Mouse (Mus musculus) urinary bladder, postnatal 4 days (tissue): ENCODE data around the gene Socs7.

Experiments
- DNase-seq, 2 experiments: peaks; one replicate each; pipeline ENCODE4 v3.0.0; 2021 to 2022; ENCODE audit warnings: low spot score in 2 of 2

The Socs7 gene

GRCm38 (mm10) chr11:97416637-97417035, 54.3 kb downstream of the Socs7 start:
- no peak for DNase-seq

GRCm38 (mm10) chr11:97418834-97419539, 56.6 kb downstream of the Socs7 start:
- no peak for DNase-seq

- DNase-seq = no peak
Measured at GRCm38 (mm10) chr11:97419540-97419900, 57.2 kb downstream of the Socs7 start.

- DNase-seq = no peak
Measured at GRCm38 (mm10) chr11:97422507-97422906, 60.2 kb downstream of the Socs7 start.

GRCm38 (mm10) chr11:97424092-97424692, 61.8 kb downstream of the Socs7 start:
- DNase-seq = no peak

- DNase-seq = no peak
Measured at GRCm38 (mm10) chr11:97424802-97425201, 62.5 kb downstream of the Socs7 start.

- peak; percentile 55 to 70 for DNase-seq
Measured at GRCm38 (mm10) chr11:97427794-97428725, 65.7 kb downstream of the Socs7 start.

GRCm38 (mm10) chr11:97428726-97429077, 66.4 kb downstream of the Socs7 start:
- no peak for DNase-seq

GRCm38 (mm10) chr11:97429615-97430014, 67.3 kb downstream of the Socs7 start:
- DNase-seq = no peak

GRCm38 (mm10) chr11:97432015-97432414, 69.7 kb downstream of the Socs7 start:
- DNase-seq = peak in 1 of 2 experiments; percentile 73

- DNase-seq = no peak
Measured at GRCm38 (mm10) chr11:97432983-97433539, 70.7 kb downstream of the Socs7 start.

GRCm38 (mm10) chr11:97434121-97434520, 71.8 kb downstream of the Socs7 start:
- no peak for DNase-seq

GRCm38 (mm10) chr11:97434704-97435454, 72.5 kb downstream of the Socs7 start:
- peak; percentile 82 for DNase-seq

- peak; percentile 66 to 76 for DNase-seq
Measured at GRCm38 (mm10) chr11:97435808-97436491, 73.6 kb downstream of the Socs7 start.

- DNase-seq = peak; percentile 80 to 85
Measured at GRCm38 (mm10) chr11:97437745-97438144, 75.4 kb downstream of the Socs7 start.

GRCm38 (mm10) chr11:97438868-97439267, 76.5 kb downstream of the Socs7 start:
- no peak for DNase-seq

- DNase-seq = peak; percentile 84 to 85
Measured at GRCm38 (mm10) chr11:97439935-97440334, 77.6 kb downstream of the Socs7 start.

- peak in 1 of 2 experiments; percentile 40 for DNase-seq
Measured at GRCm38 (mm10) chr11:97440441-97440881, 78.1 kb downstream of the Socs7 start.

GRCm38 (mm10) chr11:97441036-97441657, 78.8 kb downstream of the Socs7 start:
- no peak for DNase-seq

GRCm38 (mm10) chr11:97441658-97442125, 79.3 kb downstream of the Socs7 start:
- no peak for DNase-seq
